Mouse (Mus musculus): ENCODE data around the gene AC124502.3. TPM values are rescaled to one million over a fixed set of nuclear protein-coding genes. Genes with fewer than 3 reads are reported as not detected.

The AC124502.3 gene
- polyA plus RNA-seq, 1 experiment from 2014 or later = not detected

DNA sequence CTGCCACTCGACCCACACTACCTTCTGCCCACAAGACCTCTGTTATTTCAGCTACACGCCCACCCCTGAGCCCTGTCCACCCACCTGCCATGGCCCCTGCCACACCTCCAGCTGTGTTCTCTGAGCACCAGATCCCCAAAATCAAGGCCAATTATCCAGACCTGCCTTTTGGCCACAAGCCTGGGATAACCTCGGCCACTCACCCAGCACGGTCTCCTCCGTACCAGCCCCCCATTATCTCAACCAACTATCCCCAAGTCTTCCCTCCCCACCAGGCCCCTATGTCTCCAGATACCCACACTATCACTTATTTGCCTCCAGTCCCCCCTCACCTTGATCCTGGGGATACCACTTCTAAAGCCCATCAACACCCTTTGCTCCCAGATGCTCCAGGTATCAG is 30.8 kb downstream of the AC124502.3 start:
- ATAC-seq = no peak
- no peak overlapping the region for H3K9ac ChIP-seq (ENCODE audit: low read depth, low read length)
- peak overlapping the region; percentile 67 for H3K4me2 ChIP-seq (replicated peaks; ENCODE audit: low read depth)
- TF ChIP-seq CTCF (IDR thresholded peaks at IDR 0.05; ENCODE audit: low read depth) = no peak
- peaks cover 33% of the 10 kb centered on the region for H3K27me3 ChIP-seq (replicated peaks; ENCODE audit: control insufficient read depth, insufficient read depth, low read length)
- H3K9me3 ChIP-seq (ENCODE audit: control insufficient read depth) = no peaks in the 10 kb centered on the region
- H3K4me1 ChIP-seq (replicated peaks; ENCODE audit: control insufficient read depth, insufficient read depth, low read length) = no peaks in the 10 kb centered on the region
- WGBS = 73% methylated on average over 5 of the region's 5 CpGs
- no peak overlapping the region for H3K27ac ChIP-seq (ENCODE audit: low read depth, low read length)
- H3K4me3 ChIP-seq (ENCODE audit: low read depth, low read length) = peak overlapping the region; percentile 3; the same call in 1 of the 2 replicates
- H3K36me3 ChIP-seq (ENCODE audit: control insufficient read depth, insufficient read depth) = no peaks in the 10 kb centered on the region

DNA sequence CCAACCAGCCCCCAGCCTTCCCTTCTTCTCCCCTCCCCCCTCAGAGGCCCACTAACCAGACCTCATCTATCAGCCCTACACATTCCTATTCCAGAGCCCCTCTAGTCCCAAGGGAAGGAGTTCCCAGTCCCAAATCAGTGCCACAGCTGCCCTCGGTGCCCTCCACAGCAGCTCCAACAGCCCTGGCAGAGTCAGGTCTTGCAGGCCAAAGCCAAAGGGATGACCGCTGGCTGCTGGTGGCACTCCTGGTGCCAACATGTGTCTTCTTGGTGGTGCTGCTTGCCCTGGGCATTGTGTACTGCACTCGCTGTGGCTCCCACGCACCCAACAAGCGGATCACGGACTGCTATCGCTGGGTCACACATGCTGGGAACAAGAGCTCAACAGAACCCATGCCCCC is 31.3 kb downstream of the AC124502.3 start:
- Histone ChIP-seq H3K4me1 (replicated peaks; ENCODE audit: control insufficient read depth, insufficient read depth, low read length) (no peaks in the 10 kb centered on the region), H3K4me2 (replicated peaks; ENCODE audit: low read depth) (peak overlapping the region; percentile 65), H3K4me3 (ENCODE audit: low read depth, low read length) (no peak overlapping the region), H3K9ac (ENCODE audit: low read depth, low read length) (no peak overlapping the region), H3K9me3 (ENCODE audit: control insufficient read depth) (no peaks in the 10 kb centered on the region), H3K36me3 (ENCODE audit: control insufficient read depth, insufficient read depth) (no peaks in the 10 kb centered on the region), H3K27ac (ENCODE audit: low read depth, low read length) (no peak overlapping the region), H3K27me3 (replicated peaks; ENCODE audit: control insufficient read depth, insufficient read depth, low read length) (peaks cover 33% of the 10 kb centered on the region)
- no peak for TF ChIP-seq CTCF (IDR thresholded peaks at IDR 0.05; ENCODE audit: low read depth)
- ATAC-seq = no peak
- WGBS = 76% methylated on average over 7 of the region's 7 CpGs

DNA sequence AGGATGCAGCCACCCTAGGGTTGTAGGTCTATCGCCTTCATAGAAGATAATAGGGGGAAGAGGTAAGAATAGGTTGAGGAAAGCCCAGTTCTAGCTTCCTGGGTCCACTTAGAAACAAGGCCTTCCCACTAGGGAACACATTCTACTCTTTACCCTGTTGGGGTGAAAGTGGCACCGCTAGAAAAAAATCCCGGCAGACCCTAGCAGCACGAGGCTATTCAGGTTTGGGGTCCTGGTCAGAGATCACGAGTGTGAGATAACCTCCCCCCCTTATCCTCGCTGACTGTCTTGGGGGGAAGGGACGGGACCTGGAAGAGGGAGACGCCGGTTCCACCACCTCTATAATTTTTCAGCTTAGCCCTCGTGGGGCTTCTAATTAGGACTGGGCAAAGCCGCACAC is 32.4 kb downstream of the AC124502.3 start:
- Histone ChIP-seq H3K9ac (ENCODE audit: low read depth, low read length) (no peak overlapping the region), H3K4me3 (ENCODE audit: low read depth, low read length) (peak overlapping the region; percentile 38), H3K9me3 (ENCODE audit: control insufficient read depth) (no peaks in the 10 kb centered on the region), H3K4me1 (replicated peaks; ENCODE audit: control insufficient read depth, insufficient read depth, low read length) (no peaks in the 10 kb centered on the region), H3K36me3 (ENCODE audit: control insufficient read depth, insufficient read depth) (no peaks in the 10 kb centered on the region), H3K27me3 (replicated peaks; ENCODE audit: control insufficient read depth, insufficient read depth, low read length) (peaks cover 33% of the 10 kb centered on the region), H3K27ac (ENCODE audit: low read depth, low read length) (no peak overlapping the region), H3K4me2 (replicated peaks; ENCODE audit: low read depth) (peak overlapping the region; percentile 65)
- TF ChIP-seq CTCF (IDR thresholded peaks at IDR 0.05; ENCODE audit: low read depth) = no peak
- no peak for ATAC-seq
- 18% methylated on average over 11 of the region's 11 CpGs for WGBS

DNA sequence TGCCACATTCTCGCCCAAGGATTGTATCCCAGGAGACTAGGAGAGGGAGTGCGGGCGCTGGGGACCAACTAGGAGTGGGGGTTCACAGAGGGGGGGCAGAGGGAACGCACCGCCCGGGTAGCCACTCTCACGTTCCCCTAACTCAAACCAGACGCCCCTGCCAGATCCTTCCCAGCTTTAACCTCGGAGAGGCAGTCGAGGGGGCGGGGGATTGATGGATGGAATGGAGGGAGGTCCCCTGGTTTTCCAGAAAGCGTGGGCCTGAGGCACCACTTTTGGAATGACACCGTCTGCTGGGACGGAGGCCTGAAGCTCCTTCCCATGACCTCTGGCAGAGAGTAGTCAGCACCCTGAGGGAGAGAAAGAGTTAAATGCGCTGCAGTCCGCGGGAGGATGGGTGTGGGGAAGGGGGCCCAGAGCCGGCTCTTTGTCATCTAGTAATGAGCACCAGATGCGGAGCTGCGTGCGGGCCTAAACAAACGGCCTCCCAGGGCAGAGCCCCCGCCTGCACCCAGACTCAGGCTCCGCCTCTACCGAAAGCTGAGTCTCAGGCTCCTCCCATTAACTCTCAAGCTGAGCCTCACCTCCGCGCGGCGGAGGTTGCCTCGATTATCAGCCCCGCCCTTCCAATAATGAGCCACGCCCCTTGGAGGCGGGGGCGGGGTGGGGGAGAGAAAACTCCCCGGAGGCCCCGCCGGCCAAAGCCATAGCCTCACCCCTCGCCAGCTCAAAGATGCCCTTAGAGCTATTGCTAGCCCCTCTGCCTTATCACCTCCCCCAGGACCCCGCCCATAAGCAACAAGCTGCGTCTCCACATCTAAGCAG is 33.1 kb downstream of the AC124502.3 start:
- Histone ChIP-seq H3K9me3 (ENCODE audit: control insufficient read depth) (no peaks in the 10 kb centered on the region), H3K36me3 (ENCODE audit: control insufficient read depth, insufficient read depth) (no peaks in the 10 kb centered on the region), H3K4me2 (replicated peaks; ENCODE audit: low read depth) (peak overlapping the region; percentile 65), H3K27me3 (replicated peaks; ENCODE audit: control insufficient read depth, insufficient read depth, low read length) (peaks cover 32% of the 10 kb centered on the region), H3K27ac (ENCODE audit: low read depth, low read length) (peak overlapping the region; percentile 63), H3K9ac (ENCODE audit: low read depth, low read length) (0 out of 2 replicates have a peak overlapping the region, but pooled peaks have one; percentile 4), H3K4me3 (ENCODE audit: low read depth, low read length) (peak overlapping the region; percentile 38), H3K4me1 (replicated peaks; ENCODE audit: control insufficient read depth, insufficient read depth, low read length) (no peaks in the 10 kb centered on the region)
- peak; percentile 77 for ATAC-seq
- TF ChIP-seq CTCF (IDR thresholded peaks at IDR 0.05; ENCODE audit: low read depth) = no peak
- 2% methylated on average over 40 of the region's 40 CpGs for WGBS

DNA sequence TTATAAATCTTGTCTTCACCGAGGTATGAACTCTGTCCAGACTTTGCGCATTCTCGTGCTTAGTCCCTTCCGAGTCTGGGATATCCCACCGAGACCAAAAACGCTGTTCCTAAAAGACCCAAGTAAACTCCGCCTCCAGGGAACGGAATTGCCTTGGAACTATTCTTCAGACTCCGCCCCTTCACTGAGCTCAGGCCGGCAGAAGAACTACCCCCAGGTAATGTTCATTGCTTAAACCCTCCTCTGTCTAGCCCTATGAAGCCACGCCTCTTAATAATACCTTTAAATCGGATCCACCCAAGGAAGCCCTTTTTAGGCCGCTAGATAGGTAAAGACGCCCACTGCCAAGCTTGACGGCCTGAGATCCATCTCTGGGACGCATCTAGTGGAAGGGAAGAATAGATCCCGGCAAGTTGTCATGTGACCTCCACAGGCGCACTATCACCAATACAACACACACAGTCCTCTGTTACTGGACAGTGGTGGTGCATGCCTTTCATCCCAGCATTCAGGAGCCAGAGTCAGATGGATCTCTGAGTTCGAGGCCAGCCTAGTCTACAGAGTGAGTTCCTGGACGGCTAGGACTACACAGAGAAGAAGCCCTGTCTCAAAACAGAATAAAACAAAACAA is 33.8 kb downstream of the AC124502.3 start:
- H3K9me3 ChIP-seq (ENCODE audit: control insufficient read depth) = no peaks in the 10 kb centered on the region
- no peak overlapping the region for H3K9ac ChIP-seq (ENCODE audit: low read depth, low read length)
- WGBS = 3% methylated on average over 20 of the region's 20 CpGs
- peak; percentile 19; the same call in 1 of the 2 replicates for ATAC-seq
- peak overlapping the region; percentile 38 for H3K4me3 ChIP-seq (ENCODE audit: low read depth, low read length)
- peaks cover 24% of the 10 kb centered on the region for H3K27me3 ChIP-seq (replicated peaks; ENCODE audit: control insufficient read depth, insufficient read depth, low read length)
- peak; percentile 12; the same call in 1 of the 2 replicates for TF ChIP-seq CTCF (IDR thresholded peaks at IDR 0.05; ENCODE audit: low read depth)
- peak overlapping the region; percentile 6; the same call in 1 of the 2 replicates for H3K27ac ChIP-seq (ENCODE audit: low read depth, low read length)
- H3K36me3 ChIP-seq (ENCODE audit: control insufficient read depth, insufficient read depth) = no peaks in the 10 kb centered on the region
- peak overlapping the region; percentile 65 for H3K4me2 ChIP-seq (replicated peaks; ENCODE audit: low read depth)
- H3K4me1 ChIP-seq (replicated peaks; ENCODE audit: control insufficient read depth, insufficient read depth, low read length) = no peaks in the 10 kb centered on the region

DNA sequence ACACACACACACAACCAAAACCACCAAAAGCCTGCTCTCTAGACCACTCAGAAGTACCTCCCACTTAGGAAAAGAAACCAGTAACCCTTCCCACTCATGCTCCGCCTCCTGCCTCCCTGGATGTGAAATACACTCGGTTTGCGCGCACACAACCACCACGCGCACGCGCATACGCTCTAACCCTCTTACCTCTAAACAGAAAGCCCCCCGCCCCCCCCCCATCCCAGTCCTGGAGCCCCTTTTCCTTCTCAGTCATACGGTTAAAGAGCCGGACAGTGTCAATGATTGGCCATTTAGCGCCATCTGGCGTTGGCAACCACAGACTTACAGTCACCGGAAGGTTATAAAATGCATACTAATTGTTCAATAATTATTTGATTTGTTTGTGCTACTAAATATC is 34.3 kb downstream of the AC124502.3 start:
- no peaks in the 10 kb centered on the region for H3K36me3 ChIP-seq (ENCODE audit: control insufficient read depth, insufficient read depth)
- H3K4me2 ChIP-seq (replicated peaks; ENCODE audit: low read depth) = peak overlapping the region; percentile 65
- no peaks in the 10 kb centered on the region for H3K9me3 ChIP-seq (ENCODE audit: control insufficient read depth)
- H3K27ac ChIP-seq (ENCODE audit: low read depth, low read length) = no peak overlapping the region
- no peaks in the 10 kb centered on the region for H3K4me1 ChIP-seq (replicated peaks; ENCODE audit: control insufficient read depth, insufficient read depth, low read length)
- no peak overlapping the region for H3K9ac ChIP-seq (ENCODE audit: low read depth, low read length)
- peak; percentile 77 for TF ChIP-seq CTCF (IDR thresholded peaks at IDR 0.05; ENCODE audit: low read depth)
- H3K27me3 ChIP-seq (replicated peaks; ENCODE audit: control insufficient read depth, insufficient read depth, low read length) = peaks cover 21% of the 10 kb centered on the region
- ATAC-seq = no peak
- 2% methylated on average over 15 of the region's 15 CpGs for WGBS
- H3K4me3 ChIP-seq (ENCODE audit: low read depth, low read length) = peak overlapping the region; percentile 38
